Mouse (Mus musculus): ENCODE measurements around the gene Ric8a. TPM values are rescaled to one million over a fixed set of nuclear protein-coding genes. Genes with fewer than 3 reads are reported as not detected.

The Ric8a gene
- total and polyA plus RNA-seq, 3 experiments: 20.1 to 37.6 (median 23.6) TPM

DNA sequence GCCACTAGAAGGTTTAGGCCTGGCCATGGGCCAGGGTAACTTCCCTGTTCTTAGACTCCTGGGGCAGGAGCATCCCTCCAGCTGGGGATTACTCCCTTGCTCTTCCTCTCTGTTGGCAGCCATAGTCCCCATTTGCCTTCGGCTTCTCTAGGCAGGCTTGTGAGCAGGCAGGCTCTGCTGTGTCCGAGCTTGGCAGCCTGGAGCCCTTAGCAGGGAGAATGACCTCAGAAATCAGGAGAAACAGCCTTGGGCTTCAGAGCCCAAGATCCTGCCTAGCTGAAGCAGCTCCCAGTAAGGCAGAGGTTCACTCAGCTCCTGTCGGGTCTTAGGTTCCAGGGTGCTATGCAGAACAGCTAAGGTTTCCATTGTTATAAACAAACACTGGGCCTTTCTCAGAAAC is 42.4 kb downstream of the Ric8a start:
- DNase-seq: peak in 1 of 2 experiments; percentile 30
- WGBS: 45% methylated on average over 3 of the region's 3 CpGs
- no peak for TF ChIP-seq CTCF (IDR thresholded peaks at IDR 0.05)
- TF ChIP-seq EP300 (IDR thresholded peaks at IDR 0.05; ENCODE audit: insufficient read depth, low read depth, low read length): no peak
- no peak for TF ChIP-seq POLR2A (IDR thresholded peaks at IDR 0.05; ENCODE audit: insufficient read depth, low read depth, low read length)
- H3K4me1 ChIP-seq (ENCODE audit: control insufficient read depth, insufficient read depth, low read length): no peaks in the 10 kb centered on the region; the same call in 1 of the 2 replicates
- H3K36me3 ChIP-seq (ENCODE audit: control insufficient read depth, insufficient read depth, low read length): no peaks in the 10 kb centered on the region; the same call in 1 of the 2 replicates
- no peaks in the 10 kb centered on the region for H3K79me2 ChIP-seq (replicated peaks; ENCODE audit: control insufficient read depth, insufficient read depth, low read length)
- H3K27ac ChIP-seq: peak overlapping the region; percentile 93
- intact Hi-C loops (cut with DNase I): no loop called here
- H3K4me3 ChIP-seq: peak overlapping the region; percentile 49
- H3K27me3 ChIP-seq (ENCODE audit: control insufficient read depth, insufficient read depth, low read length): no peaks in the 10 kb centered on the region
- peak overlapping the region; percentile 68; the same call in 1 of the 2 replicates for H3K9ac ChIP-seq (ENCODE audit: low read depth, low read length)

DNA sequence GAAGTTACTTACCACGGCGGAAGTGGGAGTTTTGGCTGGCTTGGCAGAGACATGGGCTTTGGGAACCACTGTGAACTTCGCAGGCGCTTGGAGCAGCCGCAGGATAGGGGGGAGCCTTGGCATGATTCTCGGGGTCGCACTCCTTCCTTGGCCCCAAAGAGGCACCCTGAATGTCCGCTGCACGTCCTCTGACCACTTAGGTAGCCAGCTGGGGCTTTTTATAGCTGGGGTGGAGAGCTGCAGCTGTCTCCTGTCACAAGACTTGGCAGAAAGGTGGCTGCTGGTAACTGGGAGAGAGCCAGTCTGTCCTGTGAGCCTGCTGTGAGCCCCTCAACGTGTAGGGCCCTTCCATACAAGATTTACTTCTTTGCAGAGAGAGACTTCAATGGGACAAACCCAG is 43.5 kb downstream of the Ric8a start, which contains the start of gene Cox8b:
TSS of gene Cox8b (minus strand) at position 227 of the 400 bp plus-strand sequence.
- peak within 1 kb of the TSS; percentile 68 for H3K9ac ChIP-seq (ENCODE audit: low read depth, low read length)
- peak within 1 kb of the TSS; percentile 93 for H3K27ac ChIP-seq
- intact Hi-C loops (cut with DNase I): no loop called here
- H3K4me1 ChIP-seq (ENCODE audit: control insufficient read depth, insufficient read depth, low read length): no peaks in the 10 kb centered on the region; the same call in 1 of the 2 replicates
- peak; percentile 64 to 71 for DNase-seq
- H3K79me2 ChIP-seq (replicated peaks; ENCODE audit: control insufficient read depth, insufficient read depth, low read length): no peaks in the 10 kb centered on the region
- TF ChIP-seq EP300 (IDR thresholded peaks at IDR 0.05; ENCODE audit: insufficient read depth, low read depth, low read length) (peak; percentile 72), CTCF (IDR thresholded peaks at IDR 0.05) (no peak), POLR2A (IDR thresholded peaks at IDR 0.05; ENCODE audit: insufficient read depth, low read depth, low read length) (peak; percentile 88)
- H3K4me3 ChIP-seq: peak within 1 kb of the TSS; percentile 49
- WGBS: 38% methylated on average over 10 of the region's 10 CpGs
- no peaks in the 10 kb centered on the region; the same call in 1 of the 2 replicates for H3K36me3 ChIP-seq (ENCODE audit: control insufficient read depth, insufficient read depth, low read length)
- no peaks in the 10 kb centered on the region for H3K27me3 ChIP-seq (ENCODE audit: control insufficient read depth, insufficient read depth, low read length)

DNA sequence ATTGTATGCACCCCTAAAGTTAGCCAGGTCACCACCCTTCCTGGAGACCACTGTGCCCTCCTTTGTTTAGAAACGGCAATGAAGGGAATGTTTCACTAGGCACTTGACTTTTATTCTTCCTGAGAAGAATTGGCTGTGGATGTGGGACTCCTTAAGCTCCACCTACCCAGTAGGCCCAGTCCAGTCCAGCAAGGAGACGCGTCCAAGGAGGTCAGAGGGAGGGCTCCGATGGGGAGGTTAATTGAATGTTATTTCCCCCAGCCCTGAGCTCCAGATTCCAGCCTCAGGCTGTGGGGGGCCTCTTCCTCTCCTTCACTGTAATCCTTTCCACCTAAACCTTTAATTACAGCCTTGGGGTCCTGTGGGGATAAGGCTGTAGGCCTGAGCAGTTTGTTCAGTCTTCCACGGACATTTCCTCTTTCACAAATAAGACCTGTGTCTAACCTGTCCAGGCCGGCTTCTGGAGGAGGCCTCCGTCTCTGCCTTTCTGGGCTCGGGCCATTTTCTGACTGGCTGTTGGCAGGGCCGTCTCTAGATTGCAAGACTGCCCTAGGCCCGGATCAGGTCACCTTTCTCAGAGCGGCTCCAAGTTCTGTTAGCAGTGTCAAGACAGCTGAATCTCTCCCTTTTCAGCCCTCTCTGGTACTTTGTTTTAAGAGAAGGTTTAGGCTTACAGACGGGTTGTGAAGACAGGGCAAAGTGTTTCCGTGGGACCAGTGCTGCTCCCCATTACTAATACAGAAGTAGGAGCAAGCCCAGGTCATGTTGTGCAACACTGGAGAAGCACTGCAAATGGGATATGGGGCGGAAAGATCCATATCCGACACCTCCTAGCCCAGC is 45.5 kb downstream of the Ric8a start:
- Histone ChIP-seq H3K79me2 (replicated peaks; ENCODE audit: control insufficient read depth, insufficient read depth, low read length) (no peaks in the 10 kb centered on the region), H3K4me1 (ENCODE audit: control insufficient read depth, insufficient read depth, low read length) (no peaks in the 10 kb centered on the region; the same call in 1 of the 2 replicates), H3K4me3 (no peak overlapping the region), H3K36me3 (ENCODE audit: control insufficient read depth, insufficient read depth, low read length) (no peaks in the 10 kb centered on the region; the same call in 1 of the 2 replicates), H3K27ac (peak overlapping the region; percentile 3; the same call in 1 of the 2 replicates), H3K27me3 (ENCODE audit: control insufficient read depth, insufficient read depth, low read length) (no peaks in the 10 kb centered on the region), H3K9ac (ENCODE audit: low read depth, low read length) (no peak overlapping the region)
- TF ChIP-seq CTCF (IDR thresholded peaks at IDR 0.05) (no peak), POLR2A (IDR thresholded peaks at IDR 0.05; ENCODE audit: insufficient read depth, low read depth, low read length) (no peak), EP300 (IDR thresholded peaks at IDR 0.05; ENCODE audit: insufficient read depth, low read depth, low read length) (no peak)
- intact Hi-C loops (cut with DNase I): no loop called here
- DNase-seq: peak; percentile 31 to 42
- WGBS: 71% methylated on average over 15 of the region's 15 CpGs

DNA sequence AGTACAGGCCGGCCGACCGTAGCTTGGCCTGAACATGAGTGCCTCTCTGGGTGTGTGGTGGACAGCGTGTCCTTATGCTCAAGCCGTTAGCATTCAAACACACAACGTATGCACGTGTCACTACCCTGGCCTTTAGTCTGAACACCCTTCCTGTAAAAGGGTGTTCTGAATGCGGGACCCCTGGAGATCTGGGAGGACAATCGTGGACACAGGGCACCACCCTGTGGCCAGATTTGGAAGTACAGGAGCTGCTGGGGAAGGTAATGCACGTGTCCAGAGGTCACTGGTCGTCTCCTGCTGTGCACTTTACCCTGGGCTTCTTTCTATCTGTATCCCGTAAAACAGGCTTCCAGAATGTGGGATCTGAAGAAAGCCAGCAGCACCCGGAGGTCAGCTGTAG is 46.5 kb downstream of the Ric8a start:
- peak; percentile 79; the same call in 1 of the 2 replicates for TF ChIP-seq EP300 (IDR thresholded peaks at IDR 0.05; ENCODE audit: insufficient read depth, low read depth, low read length)
- TF ChIP-seq CTCF (IDR thresholded peaks at IDR 0.05): no peak; the same call in 1 of the 2 replicates
- TF ChIP-seq POLR2A (IDR thresholded peaks at IDR 0.05; ENCODE audit: insufficient read depth, low read depth, low read length): no peak
- 25% methylated on average over 13 of the region's 13 CpGs for WGBS
- Histone ChIP-seq H3K4me3 (no peak overlapping the region), H3K4me1 (ENCODE audit: control insufficient read depth, insufficient read depth, low read length) (no peaks in the 10 kb centered on the region; the same call in 1 of the 2 replicates), H3K9ac (ENCODE audit: low read depth, low read length) (no peak overlapping the region), H3K79me2 (replicated peaks; ENCODE audit: control insufficient read depth, insufficient read depth, low read length) (no peaks in the 10 kb centered on the region), H3K27me3 (ENCODE audit: control insufficient read depth, insufficient read depth, low read length) (no peaks in the 10 kb centered on the region), H3K36me3 (ENCODE audit: control insufficient read depth, insufficient read depth, low read length) (no peaks in the 10 kb centered on the region; the same call in 1 of the 2 replicates), H3K27ac (no peak overlapping the region)
- intact Hi-C loops (cut with DNase I): loop anchor here (1.0 kb wide), 1 partner anchor 59 kb away; no protein-coding TSS in a partner anchor
- DNase-seq: peak; percentile 70 to 91

DNA sequence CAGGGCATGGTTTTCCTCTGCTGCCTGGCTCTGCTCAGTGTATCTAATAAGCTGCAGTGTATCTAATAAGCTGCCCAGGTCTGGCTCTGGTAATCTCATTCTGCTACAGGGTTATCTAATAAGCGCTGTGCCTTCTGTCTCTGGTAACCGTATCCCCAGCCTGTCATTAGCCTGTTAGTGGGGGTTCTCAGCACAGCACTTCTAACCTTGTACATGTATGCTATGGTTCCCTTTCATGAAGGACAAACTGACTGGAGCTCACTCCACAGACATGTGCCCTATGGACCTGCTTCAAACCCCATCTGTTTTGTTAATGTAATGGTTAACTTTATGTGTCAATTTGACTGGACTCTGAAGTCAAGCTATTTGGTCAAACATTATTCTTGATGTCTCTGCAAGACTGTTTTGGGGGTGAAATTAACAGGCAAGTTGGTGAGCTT is 48.9 kb downstream of the Ric8a start:
- H3K27me3 ChIP-seq (ENCODE audit: control insufficient read depth, insufficient read depth, low read length): no peaks in the 10 kb centered on the region
- H3K36me3 ChIP-seq (ENCODE audit: control insufficient read depth, insufficient read depth, low read length): no peaks in the 10 kb centered on the region
- no peak overlapping the region for H3K4me3 ChIP-seq
- no peak for DNase-seq
- no peak overlapping the region for H3K9ac ChIP-seq (ENCODE audit: low read depth, low read length)
- intact Hi-C loops (cut with DNase I): loop anchor here (5.0 kb wide), 1 partner anchor 52 kb away; the partner anchor contains the start of genes Gm45717 and Ifitm2
- no peaks in the 10 kb centered on the region for H3K4me1 ChIP-seq (ENCODE audit: control insufficient read depth, insufficient read depth, low read length)
- no peak overlapping the region for H3K27ac ChIP-seq
- TF ChIP-seq POLR2A (IDR thresholded peaks at IDR 0.05; ENCODE audit: insufficient read depth, low read depth, low read length): no peak
- no peak for TF ChIP-seq EP300 (IDR thresholded peaks at IDR 0.05; ENCODE audit: insufficient read depth, low read depth, low read length)
- TF ChIP-seq CTCF (IDR thresholded peaks at IDR 0.05): no peak
- 64% methylated on average over 2 of the region's 2 CpGs for WGBS
- no peaks in the 10 kb centered on the region for H3K79me2 ChIP-seq (replicated peaks; ENCODE audit: control insufficient read depth, insufficient read depth, low read length)
